Mouse (Mus musculus): ENCODE results near the gene Pitpnb. TPM values are rescaled to one million over a fixed set of nuclear protein-coding genes. Genes with fewer than 3 reads are reported as not detected.
A peak's percentile ranks its signal among the peaks of the same experiment; 100 is the strongest.

The Pitpnb gene
- total and polyA plus RNA-seq, 3 experiments: 14.9 to 85.7 (median 16.2) TPM

- Histone ChIP-seq H3K9me3 (replicated peaks; ENCODE audit: low read length) (peaks cover 48% of the 10 kb centered on the region), H3K4me3 (replicated peaks in 1 of 3; ENCODE audit: low read depth in 2 of 3, low read length in 2 of 3, poor library complexity in 1 of 3) (no peak overlapping the region), H3K4me1 (ENCODE audit: control insufficient read depth in 1 of 2, insufficient read depth in 2 of 2) (no peaks in the 10 kb centered on the region), H3K9ac (ENCODE audit: insufficient read depth, low read depth) (no peak overlapping the region), H3K27me3 (replicated peaks) (peaks cover 18% of the 10 kb centered on the region), H3K79me2 (replicated peaks; ENCODE audit: control insufficient read depth, extremely low read depth, insufficient read depth, poor library complexity, severe bottlenecking) (no peaks in the 10 kb centered on the region), H3K36me3 (replicated peaks in 1 of 2; ENCODE audit: control insufficient read depth in 1 of 2, insufficient read depth in 1 of 2, low read length in 1 of 2) (no peaks in the 10 kb centered on the region), H3K4me2 (ENCODE audit: insufficient read depth, low read depth, poor library complexity, severe bottlenecking) (no peak overlapping the region), H3K27ac (ENCODE audit: insufficient read depth, low read depth) (no peak overlapping the region)
- DNase-seq (ENCODE audit: extremely low read depth): no peak
- TF ChIP-seq UBTF (IDR thresholded peaks at IDR 0.05; ENCODE audit: low read depth, low read length) (no peak), ELF1 (IDR thresholded peaks at IDR 0.05; ENCODE audit: low read depth, low read length) (no peak), NELFE (IDR thresholded peaks at IDR 0.05; ENCODE audit: low read depth, low read length) (no peak), MYC (IDR thresholded peaks at IDR 0.05; ENCODE audit: low read depth, low read length) (no peak), HCFC1 (IDR thresholded peaks at IDR 0.05; ENCODE audit: low read depth, low read length) (no peak), SIN3A (IDR thresholded peaks at IDR 0.05; ENCODE audit: low read length) (no peak), MAZ (IDR thresholded peaks at IDR 0.05; ENCODE audit: low read depth, low read length) (no peak), MAX (IDR thresholded peaks at IDR 0.05; ENCODE audit: low read length) (no peak), BHLHE40 (IDR thresholded peaks at IDR 0.05; ENCODE audit: low read depth, low read length) (no peak), NRF1 (IDR thresholded peaks at IDR 0.05; ENCODE audit: low read depth, low read length) (no peak), USF2 (conservative IDR thresholded peaks at IDR 0.05; ENCODE audit: low read depth, low read length) (no peak), EP300 (IDR thresholded peaks at IDR 0.05; ENCODE audit: low read length) (no peak), MAFK (IDR thresholded peaks at IDR 0.05; ENCODE audit: insufficient replicate concordance, low read length) (no peak), E2F4 (IDR thresholded peaks at IDR 0.05; ENCODE audit: insufficient replicate concordance, low read depth, low read length) (no peak)
- in situ Hi-C loops (cut with MboI; ENCODE audit: low pct_ligation_motif_present, low pct_unique_long_range_greater_than_20kb, low sequenced_read_pairs): no loop called here
- dilution Hi-C loops (cut with MboI; ENCODE audit: extremely low pct_ligation_motif_present, extremely low pct_unique_long_range_greater_than_20kb, low sequenced_read_pairs): no loop called here
Observed at GRCm38 (mm10) chr5:111416048-111416447, 85.5 kb downstream of the Pitpnb start.

- DNase-seq (ENCODE audit: extremely low read depth): no peak
- TF ChIP-seq MAFK (IDR thresholded peaks at IDR 0.05; ENCODE audit: insufficient replicate concordance, low read length): no peak
- no peak for TF ChIP-seq MAX (IDR thresholded peaks at IDR 0.05; ENCODE audit: low read length)
- TF ChIP-seq MYC (IDR thresholded peaks at IDR 0.05; ENCODE audit: low read depth, low read length): no peak
- no peak for TF ChIP-seq MXI1 (IDR thresholded peaks at IDR 0.05; ENCODE audit: low read depth, low read length)
- TF ChIP-seq MAZ (IDR thresholded peaks at IDR 0.05; ENCODE audit: low read depth, low read length): no peak
- TF ChIP-seq CHD2 (IDR thresholded peaks at IDR 0.05; ENCODE audit: low read length): no peak
- no peak for TF ChIP-seq ETS1 (conservative IDR thresholded peaks at IDR 0.05; ENCODE audit: low read depth, low read length)
- TF ChIP-seq ZNF384 (IDR thresholded peaks at IDR 0.05; ENCODE audit: low read depth, low read length): no peak
- no peak for TF ChIP-seq CHD1 (IDR thresholded peaks at IDR 0.05; ENCODE audit: low read depth, low read length)
- no peak for TF ChIP-seq ZKSCAN1 (IDR thresholded peaks at IDR 0.05; ENCODE audit: borderline replicate concordance, low read depth, low read length)
- TF ChIP-seq UBTF (IDR thresholded peaks at IDR 0.05; ENCODE audit: low read depth, low read length): no peak
- TF ChIP-seq IRF4 (IDR thresholded peaks at IDR 0.05; ENCODE audit: low read depth, low read length): no peak
- TF ChIP-seq ZC3H11A (IDR thresholded peaks at IDR 0.05; ENCODE audit: low read depth, low read length): no peak
- TF ChIP-seq RAD21 (IDR thresholded peaks at IDR 0.05; ENCODE audit: low read depth, low read length): no peak
- TF ChIP-seq TCF12 (IDR thresholded peaks at IDR 0.05; ENCODE audit: low read depth, low read length): no peak
- TF ChIP-seq ZMIZ1 (IDR thresholded peaks at IDR 0.05; ENCODE audit: low read depth, low read length): no peak
- TF ChIP-seq GABPA (IDR thresholded peaks at IDR 0.05; ENCODE audit: insufficient replicate concordance, low read depth, low read length): no peak
- TF ChIP-seq JUND (conservative IDR thresholded peaks at IDR 0.05; ENCODE audit: low read depth, low read length): no peak
- no peak for TF ChIP-seq POLR2A (IDR thresholded peaks at IDR 0.05; ENCODE audit: low read depth, low read length)
- TF ChIP-seq NELFE (IDR thresholded peaks at IDR 0.05; ENCODE audit: low read depth, low read length): no peak
- Histone ChIP-seq H3K36me3 (replicated peaks in 1 of 2; ENCODE audit: control insufficient read depth in 1 of 2, insufficient read depth in 1 of 2, low read length in 1 of 2) (no peaks in the 10 kb centered on the region), H3K9ac (ENCODE audit: insufficient read depth, low read depth) (no peak within 1 kb of the TSS), H3K4me1 (ENCODE audit: control insufficient read depth in 1 of 2, insufficient read depth in 2 of 2) (no peaks in the 10 kb centered on the region), H3K4me2 (ENCODE audit: insufficient read depth, low read depth, poor library complexity, severe bottlenecking) (no peak within 1 kb of the TSS), H3K9me3 (replicated peaks; ENCODE audit: low read length) (peaks cover 55% of the 10 kb centered on the region), H3K4me3 (replicated peaks in 1 of 3; ENCODE audit: low read depth in 2 of 3, low read length in 2 of 3, poor library complexity in 1 of 3) (peak within 1 kb of the TSS in 1 of 3 experiments; percentile 5), H3K79me2 (replicated peaks; ENCODE audit: control insufficient read depth, extremely low read depth, insufficient read depth, poor library complexity, severe bottlenecking) (no peaks in the 10 kb centered on the region), H3K27me3 (replicated peaks) (peaks cover 11% of the 10 kb centered on the region), H3K27ac (ENCODE audit: insufficient read depth, low read depth) (no peak within 1 kb of the TSS)
- in situ Hi-C loops (cut with MboI; ENCODE audit: low pct_ligation_motif_present, low pct_unique_long_range_greater_than_20kb, low sequenced_read_pairs) (no loop called here), dilution Hi-C loops (cut with MboI; ENCODE audit: extremely low pct_ligation_motif_present, extremely low pct_unique_long_range_greater_than_20kb, low sequenced_read_pairs) (no loop called here)
Observed at GRCm38 (mm10) chr5:111416591-111417374, 86.2 kb downstream of the Pitpnb start, which contains the start of gene Mn1. Gene Mn1 (plus strand): TSS chr5:111417362.
